Mouse (Mus musculus) stomach, embryonic 14.5 days (tissue): Measurements from ENCODE around the gene Creb3l4. TPM values are rescaled to one million over a fixed set of nuclear protein-coding genes. Genes with fewer than 3 reads are reported as not detected.

ENCODE experiments used
- ATAC-seq: fragments of 200-750 bp; cut with Nextera tagmentation; 2 replicates; pipeline ENCODE4 v1.8.0; 2017; ENCODE audit warnings: low read depth, moderate TSS enrichment; ENCODE audit not compliant: insufficient number of reproducible peaks, insufficient read depth, low FRiP score
- H3K27ac ChIP-seq: fragments of 300-500 bp; sonication (generic); 2 replicates; pipeline ENCODE4 v1.5.1; 2014; ENCODE audit warnings: mild to moderate bottlenecking, low read length, moderate library complexity, mixed read lengths
- H3K27me3 ChIP-seq: fragments of 300-500 bp; sonication (generic); 2 replicates; pipeline ENCODE4 v1.6.1; 2014; ENCODE audit warnings: low read length, control low read depth, mixed read lengths; ENCODE audit not compliant: control insufficient read depth, insufficient read depth
- H3K36me3 ChIP-seq: fragments of 300-500 bp; sonication (generic); 2 replicates; pipeline ENCODE4 v1.6.1; 2014; ENCODE audit warnings: mild to moderate bottlenecking, control low read depth, low read length, moderate library complexity, mixed read lengths; ENCODE audit not compliant: control insufficient read depth, insufficient read depth
- H3K4me1 ChIP-seq: fragments of 300-500 bp; sonication (generic); 2 replicates; pipeline ENCODE4 v1.6.1; 2014; ENCODE audit warnings: low read length, control low read depth, mixed read lengths; ENCODE audit not compliant: control insufficient read depth, insufficient read depth
- H3K4me2 ChIP-seq: fragments of 300-500 bp; sonication (generic); replicated peaks from 2 replicates; pipeline ENCODE4 v1.6.1; 2014; ENCODE audit warnings: low read depth, low read length, control low read depth
- H3K4me3 ChIP-seq: fragments of 300-500 bp; sonication (generic); 2 replicates; pipeline ENCODE4 v1.5.1; 2014; ENCODE audit warnings: low read depth, low read length, control low read depth
- H3K9ac ChIP-seq: fragments of 300-500 bp; sonication (generic); replicated peaks from 2 replicates; pipeline ENCODE4 v1.6.1; 2014; ENCODE audit warnings: low read depth, mild to moderate bottlenecking, control low read depth, low read length, moderate library complexity, mixed read lengths
- H3K9me3 ChIP-seq: fragments of 300-500 bp; sonication (generic); 2 replicates; pipeline ENCODE4 v1.6.1; 2016; ENCODE audit warnings: low read depth, low read length, control low read depth; ENCODE audit not compliant: control insufficient read depth
- WGBS: fragments of 180-500 bp; shearing (Covaris S2); extraction: QIAGEN DNeasy Blood & Tissue Kit; methylation state at CpG from one replicate; pipeline ENCODE4 v1.1.7; 2014; 5-methylcytosine and 5-hydroxymethylcytosine counted together
- microRNA-seq: library from miRNA; unstranded; fragments of <30 nt; microRNA quantifications from one replicate; pipeline ENCODE4, GENCODE M21; 2016
- polyA plus RNA-seq: library from polyadenylated mRNA; unstranded; fragments of >200 nt; fragmentation: Nextera tagmentation; extraction: Ambion mirVana; gene quantifications from 2 replicates; pipeline ENCODE4 v1.2.1, GENCODE M21; 2014

Creb3l4 gene
- polyA plus RNA-seq, 1 experiment from 2014 or later = 20.6 TPM

DNA sequence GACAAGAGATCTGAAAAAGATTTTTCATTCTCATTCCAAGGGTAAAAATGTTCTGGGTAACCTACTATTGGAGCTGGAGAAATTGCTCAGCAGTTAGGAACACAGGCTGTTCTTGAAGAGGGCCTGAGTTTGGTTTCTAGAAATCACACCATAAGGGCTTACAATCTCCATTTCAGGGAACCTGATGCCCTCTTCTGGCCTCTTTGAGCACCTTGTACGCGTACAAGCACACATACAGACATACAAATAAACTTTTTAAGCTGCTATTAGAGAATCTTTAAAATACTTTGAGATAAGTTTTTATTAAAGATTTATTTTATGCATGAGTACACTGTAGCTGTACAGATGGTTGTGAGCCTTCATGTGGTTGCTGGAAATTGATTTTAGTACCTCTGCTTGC lies 38.7 kb downstream of the Creb3l4 start:
- Histone ChIP-seq H3K27ac (no peak overlapping the region), H3K4me1 (no peaks in the 10 kb centered on the region), H3K9ac (no peak overlapping the region), H3K4me2 (no peak overlapping the region), H3K9me3 (no peaks in the 10 kb centered on the region), H3K4me3 (no peak overlapping the region), H3K36me3 (peaks cover 14% of the 10 kb centered on the region), H3K27me3 (no peaks in the 10 kb centered on the region)
- no peak for ATAC-seq
- 92% methylated on average over 2 of the region's 2 CpGs for WGBS

DNA sequence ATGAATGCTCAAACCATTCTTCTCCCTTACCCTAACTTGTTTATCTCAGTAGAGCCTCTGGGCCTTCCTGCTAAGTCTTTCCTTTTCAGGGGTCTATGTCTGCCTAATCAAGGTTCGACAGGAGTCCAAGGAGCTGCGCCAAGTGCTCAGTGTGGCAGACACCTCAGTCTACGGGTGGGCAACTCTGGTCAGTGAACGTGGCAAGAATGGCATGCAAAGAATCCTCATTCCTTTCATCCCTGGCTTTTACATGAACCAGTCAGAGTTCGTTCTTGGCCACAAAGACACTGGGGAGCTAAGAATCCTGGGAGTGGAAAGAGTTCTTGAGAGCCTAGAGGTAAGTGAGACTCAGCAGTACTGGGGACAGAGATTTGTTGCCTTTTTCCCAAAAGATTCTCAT lies 39.7 kb downstream of the Creb3l4 start:
- ATAC-seq = no peak
- H3K4me1 ChIP-seq = no peaks in the 10 kb centered on the region
- peaks cover 9% of the 10 kb centered on the region for H3K36me3 ChIP-seq
- H3K4me3 ChIP-seq = no peak overlapping the region
- H3K27me3 ChIP-seq = no peaks in the 10 kb centered on the region
- H3K27ac ChIP-seq = no peak overlapping the region
- no peak overlapping the region for H3K9ac ChIP-seq
- no peaks in the 10 kb centered on the region for H3K9me3 ChIP-seq
- H3K4me2 ChIP-seq = no peak overlapping the region
- WGBS = 66% methylated on average over 5 of the region's 5 CpGs

DNA sequence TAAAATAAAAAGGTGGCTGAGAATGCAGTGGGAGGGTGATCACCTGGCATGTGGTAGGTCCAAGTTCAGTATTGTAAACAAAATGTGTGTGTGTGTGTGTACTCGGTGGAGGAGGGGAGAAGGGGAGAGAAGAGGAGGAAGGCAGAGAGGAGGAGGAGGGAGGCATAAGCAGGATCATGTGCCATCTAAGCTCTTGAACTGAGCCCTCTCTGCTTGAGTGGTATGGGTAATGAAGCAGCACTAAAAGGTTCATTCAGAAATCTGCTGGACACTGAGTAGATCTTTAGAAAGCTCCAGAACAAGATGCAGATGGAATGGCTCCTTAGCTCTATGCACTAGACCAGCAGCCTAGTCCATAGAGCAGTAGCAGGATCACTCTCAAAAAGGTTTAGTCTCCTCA lies 40.4 kb downstream of the Creb3l4 start:
- H3K9ac ChIP-seq = no peak overlapping the region
- peaks cover 2% of the 10 kb centered on the region; the same call in 1 of the 2 replicates for H3K36me3 ChIP-seq
- H3K4me2 ChIP-seq = no peak overlapping the region
- no peaks in the 10 kb centered on the region for H3K9me3 ChIP-seq
- no peaks in the 10 kb centered on the region for H3K4me1 ChIP-seq
- WGBS = 56% methylated on average over 1 of the region's 1 CpGs
- no peak overlapping the region for H3K4me3 ChIP-seq
- ATAC-seq = no peak
- H3K27ac ChIP-seq = no peak overlapping the region
- no peaks in the 10 kb centered on the region for H3K27me3 ChIP-seq

DNA sequence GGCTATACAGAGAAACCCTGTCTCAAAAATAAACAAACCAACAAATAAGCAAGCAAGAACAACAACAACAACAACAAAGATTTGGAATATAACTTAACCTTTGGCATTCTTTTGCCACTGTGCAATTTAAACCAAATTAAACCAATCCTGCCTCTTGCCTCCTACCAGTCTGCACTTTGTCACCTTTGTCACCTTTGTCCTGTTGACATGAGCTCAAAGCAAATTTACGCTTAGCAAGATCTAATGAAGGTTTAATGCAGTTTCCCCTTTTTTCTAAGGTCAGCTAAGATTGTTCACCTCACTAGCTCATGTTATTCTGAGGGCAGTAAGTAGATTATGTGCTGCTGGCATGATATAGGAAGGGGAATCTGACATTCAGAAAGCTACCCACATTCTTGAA lies 45.8 kb downstream of the Creb3l4 start:
- Histone ChIP-seq H3K27ac (no peak overlapping the region), H3K27me3 (no peaks in the 10 kb centered on the region), H3K4me2 (no peak overlapping the region), H3K4me1 (no peaks in the 10 kb centered on the region), H3K36me3 (no peaks in the 10 kb centered on the region), H3K4me3 (no peak overlapping the region), H3K9me3 (no peaks in the 10 kb centered on the region), H3K9ac (no peak overlapping the region)
- no peak for ATAC-seq
- 76% methylated on average over 1 of the region's 1 CpGs for WGBS

DNA sequence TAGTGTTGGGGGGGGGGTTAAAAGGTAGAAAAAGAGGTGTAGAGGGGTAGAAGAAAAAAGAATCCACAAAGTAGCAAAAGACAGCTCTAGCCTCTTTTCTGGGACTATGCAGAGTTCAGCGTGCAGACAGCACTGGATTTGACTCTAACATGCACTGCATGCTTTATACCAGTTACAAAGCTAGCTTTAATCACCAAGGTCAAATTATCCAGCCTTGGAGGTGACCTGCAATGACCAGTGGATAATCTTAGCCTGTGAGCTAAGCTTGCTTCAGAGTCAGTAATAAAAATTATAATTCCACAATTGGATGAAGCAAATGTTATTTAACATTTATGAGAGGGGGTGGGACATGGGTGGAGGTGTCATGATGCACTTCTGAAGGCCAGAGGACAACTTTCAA lies 47.7 kb downstream of the Creb3l4 start:
- Histone ChIP-seq H3K4me3 (no peak overlapping the region), H3K9ac (no peak overlapping the region), H3K27me3 (no peaks in the 10 kb centered on the region), H3K9me3 (no peaks in the 10 kb centered on the region), H3K36me3 (no peaks in the 10 kb centered on the region), H3K4me2 (no peak overlapping the region), H3K4me1 (no peaks in the 10 kb centered on the region), H3K27ac (no peak overlapping the region)
- WGBS = 83% methylated on average over 1 of the region's 1 CpGs
- ATAC-seq = no peak

DNA sequence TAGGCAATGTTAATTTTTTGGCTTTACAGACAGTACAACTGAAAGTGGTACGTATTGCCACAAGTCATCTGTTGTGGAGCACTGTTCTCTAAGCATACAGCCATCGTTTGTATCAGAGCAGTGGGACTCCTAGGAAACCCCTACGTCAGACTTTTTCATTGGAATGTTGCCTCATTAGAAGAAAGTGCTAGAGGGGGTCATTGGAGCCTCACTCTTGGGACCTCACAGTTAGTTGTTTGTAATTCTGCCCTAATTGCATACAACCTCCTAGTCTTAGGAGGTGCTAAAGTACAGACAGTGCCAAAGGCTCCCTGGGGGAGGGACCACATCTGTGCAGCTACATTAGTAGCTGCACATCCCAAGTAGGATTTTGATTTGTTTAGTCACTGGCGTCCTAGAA lies 48.6 kb downstream of the Creb3l4 start:
- Histone ChIP-seq H3K4me3 (no peak overlapping the region), H3K27me3 (no peaks in the 10 kb centered on the region), H3K4me1 (no peaks in the 10 kb centered on the region), H3K36me3 (no peaks in the 10 kb centered on the region), H3K9ac (no peak overlapping the region), H3K4me2 (no peak overlapping the region), H3K27ac (no peak overlapping the region), H3K9me3 (no peaks in the 10 kb centered on the region)
- 54% methylated on average over 4 of the region's 4 CpGs for WGBS
- no peak for ATAC-seq

DNA sequence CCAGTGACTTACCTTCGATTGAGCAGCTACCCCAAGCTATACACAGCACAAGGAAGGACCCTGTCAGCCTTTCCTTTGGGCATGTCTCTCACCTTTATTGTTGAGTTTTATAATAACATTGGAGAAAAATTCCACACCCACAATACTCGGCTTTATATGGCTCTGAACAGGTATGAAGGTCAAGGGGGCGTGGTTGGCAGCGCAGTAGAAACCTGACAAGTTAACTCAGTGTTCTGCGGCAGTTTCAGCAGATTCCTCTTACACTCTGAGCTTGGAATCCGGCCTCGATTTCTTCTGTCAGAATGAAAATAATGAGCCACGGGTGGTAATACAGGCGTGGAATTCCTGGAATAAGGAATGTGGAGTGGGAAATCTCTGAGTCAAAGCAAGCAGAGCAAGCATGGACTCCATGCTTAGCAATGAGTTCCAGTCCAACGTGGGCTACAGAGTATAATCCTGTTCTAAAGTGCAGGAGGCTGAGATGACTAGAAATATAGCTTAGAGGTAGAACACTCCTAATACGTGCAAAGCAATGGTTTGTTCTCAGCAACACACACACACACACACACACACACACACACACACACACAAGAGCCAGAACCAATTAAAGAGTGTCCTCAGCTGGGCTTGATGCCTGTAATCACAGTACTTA lies 52.3 kb downstream of the Creb3l4 start:
- 64% methylated on average over 11 of the region's 11 CpGs for WGBS
- Histone ChIP-seq H3K4me3 (no peak overlapping the region), H3K27me3 (no peaks in the 10 kb centered on the region), H3K9ac (no peak overlapping the region), H3K4me2 (no peak overlapping the region), H3K9me3 (no peaks in the 10 kb centered on the region), H3K4me1 (no peaks in the 10 kb centered on the region), H3K27ac (no peak overlapping the region), H3K36me3 (no peaks in the 10 kb centered on the region)
- ATAC-seq = no peak

Small RNA genes within 50 kb of the gene (microRNA-seq; reads per million reads assigned to microRNA genes)
- not detected for gene Mir7012

Other genes starting within 250 kb of the Creb3l4 start
- 122 and 123 TPM in 2 replicates for gene Hax1, start 244.7 kb downstream of the Creb3l4 start, polyA plus RNA-seq
- 157 and 162 TPM in 2 replicates for gene 4933434E20Rik, start 191.9 kb downstream of the Creb3l4 start, polyA plus RNA-seq
- gene Ubap2l, start 190.9 kb downstream of the Creb3l4 start, polyA plus RNA-seq = 242 and 258 TPM in 2 replicates
- 533 and 553 TPM in 2 replicates for gene Tpm3, start 170.9 kb downstream of the Creb3l4 start, polyA plus RNA-seq
- gene Nup210l, start 139.4 kb downstream of the Creb3l4 start, polyA plus RNA-seq = 0.69 and 0.98 TPM in 2 replicates
- gene Rps27, start 29.9 kb downstream of the Creb3l4 start, polyA plus RNA-seq = 2,110 and 2,351 TPM in 2 replicates
- gene Rab13, start 29.8 kb downstream of the Creb3l4 start, polyA plus RNA-seq = 17.7 and 18.1 TPM in 2 replicates
- 112 and 116 TPM in 2 replicates for gene Jtb, start 11.9 kb downstream of the Creb3l4 start, polyA plus RNA-seq
- 114 and 119 TPM in 2 replicates for gene Slc39a1, start 4.7 kb upstream of the Creb3l4 start, polyA plus RNA-seq
- gene Crtc2, start 10.7 kb upstream of the Creb3l4 start, polyA plus RNA-seq = 18.8 and 21.4 TPM in 2 replicates
- gene Dennd4b, start 21.7 kb upstream of the Creb3l4 start, polyA plus RNA-seq = 3.0 and 3.6 TPM in 2 replicates
- gene Gatad2b, start 49.7 kb upstream of the Creb3l4 start, polyA plus RNA-seq = 22.3 and 28.7 TPM in 2 replicates
- gene Slc27a3, start 146.4 kb upstream of the Creb3l4 start, polyA plus RNA-seq = 11.7 and 13.0 TPM in 2 replicates
- 28.7 and 29.6 TPM in 2 replicates for gene Ints3, start 190.1 kb upstream of the Creb3l4 start, polyA plus RNA-seq
- gene Npr1, start 222.4 kb upstream of the Creb3l4 start, polyA plus RNA-seq = 4.6 and 4.8 TPM in 2 replicates
- gene Ilf2, start 232.6 kb upstream of the Creb3l4 start, polyA plus RNA-seq = 208 and 217 TPM in 2 replicates
- 81.2 and 88.0 TPM in 2 replicates for gene Snapin, start 247.5 kb upstream of the Creb3l4 start, polyA plus RNA-seq